Comparison of ENCODE assay signal across 19 mouse cellular contexts in genomic region chr8:22143764-22144491, GRCm38 (mm10). TPM values are rescaled to one million over a fixed set of nuclear protein-coding genes. Genes with fewer than 3 reads are reported as not detected.
DNase-seq lines count a peak whose midpoint lies in the region; ATAC-seq and TF ChIP-seq lines count a peak whose summit lies in the region.
"Had no signal": no experiment of that assay in that cellular context is flagged by ENCODE, and none has a peak within 500 bp of the region (broad histone marks: within the 10 kb centered on the region; RNA-seq: fewer than 3 reads in every experiment).

No protein-coding gene starts in this region.

- H3K9ac ChIP-seq in hindbrain, postnatal 0 days (replicated peaks; ENCODE audit: low read length) = no peak overlapping the region
- H3K9ac ChIP-seq in hindbrain, embryonic 12.5 days = no peak overlapping the region
- no peak overlapping the region for H3K9ac ChIP-seq in liver, embryonic 15.5 days

- H3K36me3 ChIP-seq in hindbrain, postnatal 0 days (ENCODE audit: insufficient read depth, low read length) = no peaks in the 10 kb centered on the region
- H3K36me3 ChIP-seq in hindbrain, embryonic 12.5 days = peaks cover 19% of the 10 kb centered on the region; the same call in 1 of the 2 replicates
- H3K36me3 ChIP-seq in liver, embryonic 15.5 days (replicated peaks) = no peaks in the 10 kb centered on the region

- no peaks in the 10 kb centered on the region for H3K27me3 ChIP-seq in hindbrain, postnatal 0 days (ENCODE audit: insufficient read depth, low read length)
- no peaks in the 10 kb centered on the region for H3K27me3 ChIP-seq in hindbrain, embryonic 12.5 days
- H3K27me3 ChIP-seq in liver, embryonic 15.5 days = no peaks in the 10 kb centered on the region

- no peak for DNase-seq in gastrocnemius, adult 2 months
- DNase-seq in gastrocnemius, postnatal 14 days = no peak
- DNase-seq in hindbrain, postnatal 0 days (ENCODE audit: low spot score) = peak; percentile 3
- DNase-seq in left cerebral cortex, postnatal 10 days (ENCODE audit: extremely low spot score in 1 of 2, low spot score in 2 of 2) = no peak
- DNase-seq: cerebellum, adult 8-10 months; kidney, adult 2 months; kidney, postnatal 36 days; lung, adult 2 months; right cerebral cortex, postnatal 14 days; thymus, postnatal 14 days had no signal

- H3K9me3 ChIP-seq in hindbrain, postnatal 0 days (ENCODE audit: low read length) = no peaks in the 10 kb centered on the region
- no peaks in the 10 kb centered on the region for H3K9me3 ChIP-seq in hindbrain, embryonic 12.5 days (replicated peaks)
- no peaks in the 10 kb centered on the region for H3K9me3 ChIP-seq in liver, embryonic 15.5 days (replicated peaks)
- H3K9me3 ChIP-seq: embryonic facial prominence, embryonic 10.5 days had no signal

- intact Hi-C loops in gastrocnemius, adult 2 months (cut with DNase I) = loop anchor here (2.0 kb wide), 1 partner anchor 21 kb away; no protein-coding TSS in a partner anchor
- intact Hi-C loops in gastrocnemius, postnatal 14 days (cut with DNase I; ENCODE audit: low total_unique reads) = no loop called here
- intact Hi-C loops in left cerebral cortex, postnatal 10 days (cut with DNase I) = no loop called here

- H3K4me3 ChIP-seq in gastrocnemius, adult 2 months = no peak overlapping the region
- no peak overlapping the region for H3K4me3 ChIP-seq in hindbrain, postnatal 0 days (ENCODE audit: low read length)
- H3K4me3 ChIP-seq in hindbrain, embryonic 12.5 days = no peak overlapping the region
- H3K4me3 ChIP-seq in liver, embryonic 15.5 days (replicated peaks) = no peak overlapping the region
- H3K4me3 ChIP-seq: embryonic facial prominence, embryonic 10.5 days had no signal

- 58% methylated on average over 1 of the region's 1 CpGs for WGBS in hindbrain, postnatal 0 days
- 84% methylated on average over 1 of the region's 1 CpGs for WGBS in hindbrain, embryonic 12.5 days
- 31% methylated on average over 1 of the region's 1 CpGs for WGBS in liver, embryonic 15.5 days (ENCODE audit: insufficient replicate concordance)

- no peak overlapping the region for H3K4me2 ChIP-seq in hindbrain, postnatal 0 days (ENCODE audit: low read depth, low read length)
- H3K4me2 ChIP-seq in hindbrain, embryonic 12.5 days (replicated peaks) = no peak overlapping the region
- H3K4me2 ChIP-seq in liver, embryonic 15.5 days = no peak overlapping the region; the same call in 1 of the 2 replicates

- no peaks in the 10 kb centered on the region for H3K4me1 ChIP-seq in hindbrain, postnatal 0 days (ENCODE audit: insufficient read depth, low read length)
- H3K4me1 ChIP-seq in hindbrain, embryonic 12.5 days = no peaks in the 10 kb centered on the region
- H3K4me1 ChIP-seq in liver, embryonic 15.5 days (replicated peaks) = peaks cover 14% of the 10 kb centered on the region
- H3K4me1 ChIP-seq: embryonic facial prominence, embryonic 10.5 days had no signal

- TF ChIP-seq CTCF in gastrocnemius, adult 2 months (IDR thresholded peaks at IDR 0.05) = no peak
- no peak for TF ChIP-seq CTCF in hindbrain, postnatal 0 days (IDR thresholded peaks at IDR 0.05; ENCODE audit: low read depth)

- ATAC-seq in hindbrain, postnatal 0 days = peak; percentile 51; the same call in 1 of the 2 replicates
- ATAC-seq in hindbrain, embryonic 12.5 days (ENCODE audit: low FRiP score) = no peak
- ATAC-seq in erythroblast, adult 5-6 weeks (replicated peaks; ENCODE audit: low FRiP score, poor library complexity, severe bottlenecking) = peak; percentile 62
- peak; percentile 74 for ATAC-seq in liver, embryonic 15.5 days (ENCODE audit: insufficient read depth)
- ATAC-seq in frontal cortex, adult (ENCODE audit: low TSS enrichment) = no peak

- H3K27ac ChIP-seq in gastrocnemius, adult 2 months = peak overlapping the region; percentile 88
- H3K27ac ChIP-seq in hindbrain, postnatal 0 days = no peak overlapping the region
- H3K27ac ChIP-seq in hindbrain, embryonic 12.5 days = no peak overlapping the region
- no peak overlapping the region; the same call in 1 of the 2 replicates for H3K27ac ChIP-seq in liver, embryonic 15.5 days (replicated peaks)
- H3K27ac ChIP-seq: embryonic facial prominence, embryonic 10.5 days had no signal

RNA-seq across cellular contexts. Expression of gene Nek5, which starts 19.1 kb away (rescaled TPM):
- under 1 TPM; 0.22 to 0.48 TPM for total RNA-seq in gastrocnemius, adult 2 months (2021)
- not detected for total RNA-seq in gastrocnemius, postnatal 14 days (2021)
- 1.5 and 1.8 TPM in 2 replicates for total RNA-seq in hindbrain, postnatal 0 days (2014; rRNA removed)
- polyA plus RNA-seq in hindbrain, postnatal 0 days (2015; fragmentation: Nextera tagmentation; extraction: Ambion mirVana) = 1.6 and 1.8 TPM in 2 replicates
- polyA plus RNA-seq in hindbrain, embryonic 12.5 days (2016; fragmentation: Nextera tagmentation; extraction: Ambion mirVana) = 0.52 and 1.2 TPM in 2 replicates
- not detected in 2 replicates for total RNA-seq in erythroblast, adult 5-6 weeks (2015; ENCODE audit: low replicate concordance)
- total RNA-seq in erythroblast, adult 5-6 weeks (2017; ENCODE audit: low replicate concordance) = 0.68 TPM in 1 of 2 replicates, not detected in the other
- 0.08 TPM in 2 replicates for polyA plus RNA-seq in liver, embryonic 15.5 days (2015; fragmentation: Nextera tagmentation; extraction: Ambion mirVana)
- under 1 TPM in 1 of 2 experiments, not detected in 1; 0.66 TPM for total RNA-seq in left cerebral cortex, postnatal 10 days (2021)
- total RNA-seq: hematopoietic stem cell, adult 5-6 weeks; left cerebral cortex, postnatal 36 days; megakaryocyte, adult 5-6 weeks; monocyte, adult 5-6 weeks had no signal

RNA-seq across cellular contexts. Expression of gene Nek3, which starts 22.3 kb away (rescaled TPM):
- 1 to 10 TPM; 2.8 to 3.4 TPM for total RNA-seq in gastrocnemius, adult 2 months (2021)
- total RNA-seq in gastrocnemius, postnatal 14 days (2021) = 1 to 10 TPM; 2.5 to 3.6 TPM
- total RNA-seq in hindbrain, postnatal 0 days (2014; rRNA removed) = 1.5 and 3.2 TPM in 2 replicates
- polyA plus RNA-seq in hindbrain, postnatal 0 days (2015; fragmentation: Nextera tagmentation; extraction: Ambion mirVana) = 6.9 and 7.1 TPM in 2 replicates
- polyA plus RNA-seq in hindbrain, embryonic 12.5 days (2016; fragmentation: Nextera tagmentation; extraction: Ambion mirVana) = 9.8 and 10.0 TPM in 2 replicates
- 4.4 and 7.1 TPM in 2 replicates for total RNA-seq in erythroblast, adult 5-6 weeks (2015; ENCODE audit: low replicate concordance)
- total RNA-seq in erythroblast, adult 5-6 weeks (2017; ENCODE audit: low replicate concordance) = 5.9 and 7.7 TPM in 2 replicates
- 1.4 and 1.5 TPM in 2 replicates for polyA plus RNA-seq in liver, embryonic 15.5 days (2015; fragmentation: Nextera tagmentation; extraction: Ambion mirVana)
- 1 to 10 TPM; 2.6 TPM for total RNA-seq in left cerebral cortex, postnatal 10 days (2021)

RNA-seq across cellular contexts. Expression of gene Ckap2, which starts 41.7 kb away (rescaled TPM):
- total RNA-seq in gastrocnemius, adult 2 months (2021) = not detected
- 1 to 10 TPM; 2.9 to 3.2 TPM for total RNA-seq in gastrocnemius, postnatal 14 days (2021)
- 7.9 and 11.4 TPM in 2 replicates for total RNA-seq in hindbrain, postnatal 0 days (2014; rRNA removed)
- polyA plus RNA-seq in hindbrain, postnatal 0 days (2015; fragmentation: Nextera tagmentation; extraction: Ambion mirVana) = 12.5 and 16.3 TPM in 2 replicates
- polyA plus RNA-seq in hindbrain, embryonic 12.5 days (2016; fragmentation: Nextera tagmentation; extraction: Ambion mirVana) = 37.0 and 39.8 TPM in 2 replicates
- 28.0 and 39.6 TPM in 2 replicates for total RNA-seq in erythroblast, adult 5-6 weeks (2015; ENCODE audit: low replicate concordance)
- 34.1 and 40.0 TPM in 2 replicates for total RNA-seq in erythroblast, adult 5-6 weeks (2017; ENCODE audit: low replicate concordance)
- polyA plus RNA-seq in liver, embryonic 15.5 days (2015; fragmentation: Nextera tagmentation; extraction: Ambion mirVana) = 20.1 and 21.5 TPM in 2 replicates
- 1 to 10 TPM; 2.2 to 2.4 TPM for total RNA-seq in left cerebral cortex, postnatal 10 days (2021)

RNA-seq across cellular contexts. Expression of gene Vps36, which starts 48.7 kb away (rescaled TPM):
- total RNA-seq in gastrocnemius, adult 2 months (2021) = 10 to 100 TPM; 31.6 to 31.8 TPM
- 10 to 100 TPM; 27.3 to 27.4 TPM for total RNA-seq in gastrocnemius, postnatal 14 days (2021)
- 26.7 and 29.9 TPM in 2 replicates for total RNA-seq in hindbrain, postnatal 0 days (2014; rRNA removed)
- 39.0 and 40.3 TPM in 2 replicates for polyA plus RNA-seq in hindbrain, postnatal 0 days (2015; fragmentation: Nextera tagmentation; extraction: Ambion mirVana)
- polyA plus RNA-seq in hindbrain, embryonic 12.5 days (2016; fragmentation: Nextera tagmentation; extraction: Ambion mirVana) = 39.4 and 39.9 TPM in 2 replicates
- 10.0 and 12.3 TPM in 2 replicates for total RNA-seq in erythroblast, adult 5-6 weeks (2015; ENCODE audit: low replicate concordance)
- total RNA-seq in erythroblast, adult 5-6 weeks (2017; ENCODE audit: low replicate concordance) = 8.5 and 11.8 TPM in 2 replicates
- polyA plus RNA-seq in liver, embryonic 15.5 days (2015; fragmentation: Nextera tagmentation; extraction: Ambion mirVana) = 7.0 and 7.6 TPM in 2 replicates
- total RNA-seq in left cerebral cortex, postnatal 10 days (2021) = 10 to 100 TPM; 41.1 to 41.5 TPM

Comparison
In these comparisons a context has a peak if more than half of its experiments do, and no peak if none do; other contexts are left out.
1. ATAC-seq: peak in hindbrain, postnatal 0 days (single experiment), erythroblast, adult 5-6 weeks (single experiment) and liver, embryonic 15.5 days (single experiment); none in hindbrain, embryonic 12.5 days (single experiment) and frontal cortex, adult (single experiment).